Mouse (Mus musculus): ENCODE measurements around the gene Chrnb2. TPM values are rescaled to one million over a fixed set of nuclear protein-coding genes. Genes with fewer than 3 reads are reported as not detected.

The Chrnb2 gene
- polyA plus RNA-seq, 1 experiment from 2014 or later = 0.68 TPM

GRCm38 (mm10) chr3:89732091-89732490 is 32.3 kb downstream of the Chrnb2 start:
- H3K36me3 ChIP-seq (ENCODE audit: control insufficient read depth, insufficient read depth, low read length) = 0 out of 2 replicates have a peak, but pooled peaks cover 2% of the 10 kb centered on the region
- DNase-seq (ENCODE audit: low spot score) (no peak), ATAC-seq (ENCODE audit: low FRiP score, low TSS enrichment) (no peak)
- no peaks in the 10 kb centered on the region for H3K27me3 ChIP-seq (ENCODE audit: control insufficient read depth, insufficient read depth, low read length)
- H3K4me3 ChIP-seq (ENCODE audit: low read depth, low read length) = no peak overlapping the region
- H3K9me3 ChIP-seq (ENCODE audit: control insufficient read depth, low read length) = no peaks in the 10 kb centered on the region
- H3K9ac ChIP-seq (ENCODE audit: low read length) = no peak overlapping the region
- H3K4me2 ChIP-seq (replicated peaks; ENCODE audit: low read depth) = peak overlapping the region; percentile 65
- TF ChIP-seq CTCF (IDR thresholded peaks at IDR 0.05; ENCODE audit: low read depth) = no peak
- TF ChIP-seq EP300 (optimal IDR thresholded peaks at IDR 0.05) = no peak
- 86% methylated on average over 4 of the region's 4 CpGs for WGBS
- no peak overlapping the region for H3K27ac ChIP-seq (replicated peaks)
- peaks cover 3% of the 10 kb centered on the region; the same call in 1 of the 2 replicates for H3K4me1 ChIP-seq (replicated peaks; ENCODE audit: control insufficient read depth, insufficient read depth)

- TF ChIP-seq CTCF (IDR thresholded peaks at IDR 0.05; ENCODE audit: low read depth) (peak; percentile 81), EP300 (optimal IDR thresholded peaks at IDR 0.05) (no peak)
- ATAC-seq (ENCODE audit: low FRiP score, low TSS enrichment) (peak; percentile 95), DNase-seq (ENCODE audit: low spot score) (peak; percentile 94)
- Histone ChIP-seq H3K27ac (replicated peaks) (peak overlapping the region; percentile 91), H3K4me2 (replicated peaks; ENCODE audit: low read depth) (peak overlapping the region; percentile 65), H3K9ac (ENCODE audit: low read length) (peak overlapping the region; percentile 68), H3K4me1 (replicated peaks; ENCODE audit: control insufficient read depth, insufficient read depth) (peaks cover 3% of the 10 kb centered on the region; the same call in 1 of the 2 replicates), H3K9me3 (ENCODE audit: control insufficient read depth, low read length) (no peaks in the 10 kb centered on the region), H3K27me3 (ENCODE audit: control insufficient read depth, insufficient read depth, low read length) (no peaks in the 10 kb centered on the region), H3K36me3 (ENCODE audit: control insufficient read depth, insufficient read depth, low read length) (no peaks in the 10 kb centered on the region), H3K4me3 (ENCODE audit: low read depth, low read length) (peak overlapping the region; percentile 71)
- WGBS = under 1% methylated on average over 30 of the region's 32 CpGs
Observed at GRCm38 (mm10) chr3:89730350-89731331, 33.8 kb downstream of the Chrnb2 start.

- Histone ChIP-seq H3K4me1 (replicated peaks; ENCODE audit: control insufficient read depth, insufficient read depth) (peaks cover 3% of the 10 kb centered on the region; the same call in 1 of the 2 replicates), H3K27me3 (ENCODE audit: control insufficient read depth, insufficient read depth, low read length) (no peaks in the 10 kb centered on the region), H3K9me3 (ENCODE audit: control insufficient read depth, low read length) (no peaks in the 10 kb centered on the region), H3K4me3 (ENCODE audit: low read depth, low read length) (no peak overlapping the region), H3K27ac (replicated peaks) (no peak overlapping the region), H3K4me2 (replicated peaks; ENCODE audit: low read depth) (no peak overlapping the region), H3K9ac (ENCODE audit: low read length) (no peak overlapping the region), H3K36me3 (ENCODE audit: control insufficient read depth, insufficient read depth, low read length) (no peaks in the 10 kb centered on the region)
- DNase-seq (ENCODE audit: low spot score) (no peak), ATAC-seq (ENCODE audit: low FRiP score, low TSS enrichment) (no peak)
- no peak for TF ChIP-seq EP300 (optimal IDR thresholded peaks at IDR 0.05)
- peak; percentile 51 for TF ChIP-seq CTCF (IDR thresholded peaks at IDR 0.05; ENCODE audit: low read depth)
- WGBS = 81% methylated on average over 2 of the region's 2 CpGs
Observed at GRCm38 (mm10) chr3:89728848-89729247, 35.6 kb downstream of the Chrnb2 start.

GRCm38 (mm10) chr3:89727028-89727427 is 37.4 kb downstream of the Chrnb2 start:
- no peaks in the 10 kb centered on the region for H3K36me3 ChIP-seq (ENCODE audit: control insufficient read depth, insufficient read depth, low read length)
- DNase-seq (ENCODE audit: low spot score) = peak; percentile 81
- peak; percentile 67 for ATAC-seq (ENCODE audit: low FRiP score, low TSS enrichment)
- no peak overlapping the region for H3K4me3 ChIP-seq (ENCODE audit: low read depth, low read length)
- H3K27me3 ChIP-seq (ENCODE audit: control insufficient read depth, insufficient read depth, low read length) = no peaks in the 10 kb centered on the region
- no peak overlapping the region for H3K9ac ChIP-seq (ENCODE audit: low read length)
- no peak overlapping the region for H3K27ac ChIP-seq (replicated peaks)
- WGBS = 19% methylated on average over 4 of the region's 4 CpGs
- no peak overlapping the region for H3K4me2 ChIP-seq (replicated peaks; ENCODE audit: low read depth)
- TF ChIP-seq CTCF (IDR thresholded peaks at IDR 0.05; ENCODE audit: low read depth) = peak; percentile 81
- TF ChIP-seq EP300 (optimal IDR thresholded peaks at IDR 0.05) = no peak
- H3K9me3 ChIP-seq (ENCODE audit: control insufficient read depth, low read length) = no peaks in the 10 kb centered on the region
- H3K4me1 ChIP-seq (replicated peaks; ENCODE audit: control insufficient read depth, insufficient read depth) = peaks cover 3% of the 10 kb centered on the region; the same call in 1 of the 2 replicates

GRCm38 (mm10) chr3:89723400-89724084 is 40.9 kb downstream of the Chrnb2 start:
- DNase-seq (ENCODE audit: low spot score) (no peak), ATAC-seq (ENCODE audit: low FRiP score, low TSS enrichment) (no peak)
- Histone ChIP-seq H3K4me2 (replicated peaks; ENCODE audit: low read depth) (no peak overlapping the region), H3K36me3 (ENCODE audit: control insufficient read depth, insufficient read depth, low read length) (no peaks in the 10 kb centered on the region), H3K27me3 (ENCODE audit: control insufficient read depth, insufficient read depth, low read length) (no peaks in the 10 kb centered on the region), H3K4me3 (ENCODE audit: low read depth, low read length) (no peak overlapping the region), H3K27ac (replicated peaks) (no peak overlapping the region), H3K9ac (ENCODE audit: low read length) (no peak overlapping the region), H3K4me1 (replicated peaks; ENCODE audit: control insufficient read depth, insufficient read depth) (no peaks in the 10 kb centered on the region), H3K9me3 (ENCODE audit: control insufficient read depth, low read length) (no peaks in the 10 kb centered on the region)
- 51% methylated on average over 7 of the region's 7 CpGs for WGBS
- TF ChIP-seq CTCF (IDR thresholded peaks at IDR 0.05; ENCODE audit: low read depth) (no peak), EP300 (optimal IDR thresholded peaks at IDR 0.05) (no peak)
